ENCODE assay signal across 8 mouse cellular contexts in the genomic region with DNA sequence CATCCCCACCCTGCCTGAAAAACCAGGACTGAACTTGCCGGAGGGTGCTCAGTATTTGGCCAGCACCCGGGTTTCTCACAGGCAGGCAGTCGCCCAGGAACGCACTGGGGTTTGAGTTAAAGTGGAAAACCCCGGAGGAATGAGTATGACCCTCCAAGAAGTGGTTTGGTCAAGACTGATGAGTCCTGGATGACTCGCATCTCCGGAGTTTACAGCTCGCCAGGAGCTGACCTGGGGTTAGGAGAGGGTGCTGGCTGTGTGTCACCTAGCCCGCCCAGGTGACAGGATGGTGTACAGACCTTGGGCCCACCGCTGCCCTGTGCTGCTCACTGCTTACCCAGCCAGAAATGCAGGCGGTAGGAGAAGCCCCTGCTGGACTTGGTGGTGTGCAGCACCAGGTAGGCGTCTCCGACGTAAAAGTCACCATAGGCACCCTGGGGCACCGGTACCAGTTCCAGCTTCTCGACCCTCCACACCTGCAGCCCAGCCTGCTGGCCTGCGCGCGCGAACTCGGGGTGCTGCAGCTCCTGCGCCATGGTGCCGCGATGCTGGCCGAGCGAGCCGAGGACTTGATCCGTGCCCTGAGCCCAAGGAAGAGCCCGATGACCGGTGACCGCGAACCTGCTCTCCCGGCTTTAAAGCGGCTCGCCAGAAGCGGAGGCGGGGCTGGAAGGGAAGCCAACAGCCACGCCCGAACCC. TPM values are rescaled to one million over a fixed set of nuclear protein-coding genes. Genes with fewer than 3 reads are reported as not detected.
DNase-seq lines count a peak whose midpoint lies in the region; TF ChIP-seq lines count a peak whose summit lies in the region.

A gene (minus strand): TSS at position 656 of the 699 bp plus-strand sequence.

- TF ChIP-seq POLR2A in thymus, adult 2 months (IDR thresholded peaks at IDR 0.05; ENCODE audit: control insufficient read depth, extremely low read depth, insufficient read depth, low read length, poor library complexity): no peak

- DNase-seq in thymus, adult 2 months: peak; percentile 2
- no peak for DNase-seq in thymus, postnatal 25 days
- DNase-seq in embryo, embryonic 9.5 days (ENCODE audit: extremely low spot score): peak; percentile 60
- peak; percentile 16 for DNase-seq in heart, postnatal 4 days
- peak; percentile 56 to 71 for DNase-seq in kidney, postnatal 4 days
- DNase-seq in midbrain, embryonic 10.5 days (ENCODE audit: low spot score): peak; percentile 50
- DNase-seq in thymus, postnatal 4 days: peak; percentile 28
- no peak for DNase-seq in frontal cortex, postnatal 10 days (ENCODE audit: low spot score in 2 of 2)

- no peak for TF ChIP-seq CTCF in thymus, adult 2 months (IDR thresholded peaks at IDR 0.05; ENCODE audit: borderline replicate concordance, control insufficient read depth, extremely low read depth, insufficient read depth, low read length, poor library complexity)

- no peaks in the 10 kb centered on the region; the same call in 1 of the 2 replicates for H3K9me3 ChIP-seq in midbrain, embryonic 10.5 days (replicated peaks)

- H3K27ac ChIP-seq in thymus, adult 2 months (ENCODE audit: control insufficient read depth, insufficient read depth, low read length): no peak within 1 kb of the TSS
- no peak within 1 kb of the TSS for H3K27ac ChIP-seq in midbrain, embryonic 10.5 days (replicated peaks)

- WGBS in thymus, adult 2 months: 3% methylated on average over 39 of the region's 39 CpGs
- WGBS in midbrain, embryonic 10.5 days: 2% methylated on average over 39 of the region's 39 CpGs

- H3K4me3 ChIP-seq in thymus, adult 2 months (ENCODE audit: control insufficient read depth, insufficient read depth, low read length): peak within 1 kb of the TSS; percentile 43
- H3K4me3 ChIP-seq in midbrain, embryonic 10.5 days: peak within 1 kb of the TSS; percentile 60

- peaks cover 10% of the 10 kb centered on the region for H3K4me1 ChIP-seq in thymus, adult 2 months (replicated peaks; ENCODE audit: control insufficient read depth, insufficient read depth, low read length)
- peaks cover 14% of the 10 kb centered on the region for H3K4me1 ChIP-seq in midbrain, embryonic 10.5 days

- H3K36me3 ChIP-seq in thymus, adult 2 months (ENCODE audit: control insufficient read depth, insufficient read depth, low read length): no peaks in the 10 kb centered on the region
- H3K36me3 ChIP-seq in midbrain, embryonic 10.5 days: no peaks in the 10 kb centered on the region

- H3K27me3 ChIP-seq in thymus, adult 2 months (ENCODE audit: control insufficient read depth, insufficient read depth, low read length): peaks cover 4% of the 10 kb centered on the region; the same call in 1 of the 2 replicates
- H3K27me3 ChIP-seq in midbrain, embryonic 10.5 days (ENCODE audit: low read depth, poor library complexity, severe bottlenecking): peaks cover 41% of the 10 kb centered on the region

RNA-seq across cellular contexts. Expression of the gene that starts here (rescaled TPM):
- 7.9 and 10.0 TPM in 2 replicates for polyA plus RNA-seq in thymus, adult 2 months (2012; rRNA removed)
- total RNA-seq in heart, postnatal 4 days (2021): 1 to 10 TPM; 2.3 to 2.5 TPM
- 0.25 TPM in 1 of 2 replicates, not detected in the other for polyA plus RNA-seq in midbrain, embryonic 10.5 days (2016; fragmentation: Nextera tagmentation; extraction: Ambion mirVana)

Comparison
In these comparisons a context has a peak if more than half of its experiments do, and no peak if none do; other contexts are left out.
1. DNase-seq: peak in thymus, adult 2 months (single experiment), embryo, embryonic 9.5 days (single experiment), heart, postnatal 4 days (single experiment), kidney, postnatal 4 days (2 of 2) and thymus, postnatal 4 days (single experiment); none in thymus, postnatal 25 days (single experiment) and frontal cortex, postnatal 10 days (0 of 2).
2. Peak in DNase-seq and H3K4me3 ChIP-seq in midbrain, embryonic 10.5 days; RNA of the gene not detected or under 1 TPM.